Mouse (Mus musculus): ENCODE measurements at regions not wholly inside any gene's neighbourhood (a gene's known extent, or its start where the extent isn't known, plus 50 kb on each side); places are given as distances from the start of the nearest gene placed in this dataset.
A peak's percentile ranks its signal among the peaks of the same experiment; 100 is the strongest.

- no peak for TF ChIP-seq MYC (IDR thresholded peaks at IDR 0.05; ENCODE audit: low read depth, low read length)
- no peak for TF ChIP-seq SMC3 (IDR thresholded peaks at IDR 0.05; ENCODE audit: low read depth, low read length)
- no peak for TF ChIP-seq CHD1 (IDR thresholded peaks at IDR 0.05; ENCODE audit: low read depth, low read length)
- no peak for TF ChIP-seq POLR2AphosphoS2 (IDR thresholded peaks at IDR 0.05; ENCODE audit: low read length)
- TF ChIP-seq USF1 (IDR thresholded peaks at IDR 0.05; ENCODE audit: low read depth, low read length), result no peak
- TF ChIP-seq TAL1 (IDR thresholded peaks at IDR 0.05; ENCODE audit: low read length), result no peak
- TF ChIP-seq GABPA (IDR thresholded peaks at IDR 0.05; ENCODE audit: low read depth, low read length), result no peak
- TF ChIP-seq ZKSCAN1 (IDR thresholded peaks at IDR 0.05; ENCODE audit: low read depth, low read length), result no peak
- no peak for TF ChIP-seq MAZ (IDR thresholded peaks at IDR 0.05; ENCODE audit: low read depth, low read length)
- no peak for TF ChIP-seq NELFE (IDR thresholded peaks at IDR 0.05; ENCODE audit: low read depth, low read length)
- TF ChIP-seq POLR2AphosphoS5 (IDR thresholded peaks at IDR 0.05; ENCODE audit: borderline replicate concordance, low read depth, low read length), result no peak
- no peak for TF ChIP-seq ZC3H11A (IDR thresholded peaks at IDR 0.05; ENCODE audit: low read depth, low read length)
- Histone ChIP-seq H3K9me3 (replicated peaks; ENCODE audit: insufficient read depth, low read length) (no peaks in the 10 kb centered on the region), H3K4me1 (ENCODE audit: control insufficient read depth in 1 of 2, insufficient read depth in 2 of 2, low read length in 2 of 2) (no peaks in the 10 kb centered on the region), H3K27me3 (ENCODE audit: control insufficient read depth in 1 of 2, insufficient read depth in 2 of 2, low read length in 2 of 2) (no peaks in the 10 kb centered on the region; a peak in 1 of 4 replicates), H3K79me2 (ENCODE audit: control insufficient read depth, insufficient read depth, low read length, poor library complexity) (no peaks in the 10 kb centered on the region), H3K27ac (ENCODE audit: control insufficient read depth, low read depth, low read length) (no peak overlapping the region), H3K36me3 (ENCODE audit: control insufficient read depth in 1 of 2, insufficient read depth in 2 of 2, low read length in 2 of 2) (no peaks in the 10 kb centered on the region), H3K9ac (ENCODE audit: control insufficient read depth, low read depth, low read length, poor library complexity, severe bottlenecking) (no peak overlapping the region), H3K4me3 (ENCODE audit: control insufficient read depth in 1 of 2, insufficient read depth in 1 of 2, low read depth in 2 of 2, low read length in 2 of 2) (no peak overlapping the region)
- DNase-seq (ENCODE audit: low read depth, low spot score), result no peak
These were observed 92.3 kb upstream of the Dab2 start for GRCm38 (mm10) chr15:6207239-6207638.

- Histone ChIP-seq H3K9me3 (replicated peaks; ENCODE audit: insufficient read depth, low read length) (no peaks in the 10 kb centered on the region), H3K27ac (ENCODE audit: control insufficient read depth, low read depth, low read length) (no peak overlapping the region), H3K36me3 (ENCODE audit: control insufficient read depth in 1 of 2, insufficient read depth in 2 of 2, low read length in 2 of 2) (no peaks in the 10 kb centered on the region), H3K9ac (ENCODE audit: control insufficient read depth, low read depth, low read length, poor library complexity, severe bottlenecking) (no peak overlapping the region), H3K27me3 (ENCODE audit: control insufficient read depth in 1 of 2, insufficient read depth in 2 of 2, low read length in 2 of 2) (no peaks in the 10 kb centered on the region; a peak in 1 of 4 replicates), H3K4me3 (ENCODE audit: control insufficient read depth in 1 of 2, insufficient read depth in 1 of 2, low read depth in 2 of 2, low read length in 2 of 2) (no peak overlapping the region), H3K79me2 (ENCODE audit: control insufficient read depth, insufficient read depth, low read length, poor library complexity) (no peaks in the 10 kb centered on the region), H3K4me1 (ENCODE audit: control insufficient read depth in 1 of 2, insufficient read depth in 2 of 2, low read length in 2 of 2) (no peaks in the 10 kb centered on the region)
- peak; percentile 60 for DNase-seq (ENCODE audit: low read depth, low spot score)
- TF ChIP-seq BHLHE40 (IDR thresholded peaks at IDR 0.05; ENCODE audit: borderline replicate concordance, low read depth, low read length) (no peak), ZNF384 (IDR thresholded peaks at IDR 0.05; ENCODE audit: low read depth, low read length) (no peak), POLR2AphosphoS2 (IDR thresholded peaks at IDR 0.05; ENCODE audit: low read length) (no peak), RAD21 (IDR thresholded peaks at IDR 0.05; ENCODE audit: low read depth, low read length) (peak; percentile 78), CTCF (IDR thresholded peaks at IDR 0.05 in 2 of 3, conservative IDR thresholded peaks at IDR 0.05 in 1 of 3; ENCODE audit: control insufficient read depth in 1 of 3, insufficient read depth in 1 of 3, low read depth in 2 of 3, low read length in 3 of 3, poor library complexity in 1 of 3, severe bottlenecking in 1 of 3) (peak; percentile 22 to 68 (median 48); a peak in 5 of 6 replicates), MYC (IDR thresholded peaks at IDR 0.05; ENCODE audit: low read depth, low read length) (no peak), USF2 (IDR thresholded peaks at IDR 0.05; ENCODE audit: borderline replicate concordance in 1 of 2, insufficient read depth in 1 of 2, low read depth in 1 of 2, low read length in 2 of 2) (no peak), KAT2A (conservative IDR thresholded peaks at IDR 0.05; ENCODE audit: low read depth, low read length) (no peak), ETS1 (IDR thresholded peaks at IDR 0.05; ENCODE audit: low read depth, low read length) (no peak), SMC3 (IDR thresholded peaks at IDR 0.05; ENCODE audit: low read depth, low read length) (peak; percentile 76), UBTF (IDR thresholded peaks at IDR 0.05; ENCODE audit: borderline replicate concordance, insufficient read depth, low read depth, low read length) (no peak), RCOR1 (IDR thresholded peaks at IDR 0.05; ENCODE audit: low read depth, low read length) (no peak), ELF1 (IDR thresholded peaks at IDR 0.05; ENCODE audit: low read depth, low read length) (no peak), NRF1 (IDR thresholded peaks at IDR 0.05; ENCODE audit: insufficient read depth, low read depth, low read length, poor library complexity, severe bottlenecking) (no peak), NELFE (IDR thresholded peaks at IDR 0.05; ENCODE audit: low read depth, low read length) (no peak), ZC3H11A (IDR thresholded peaks at IDR 0.05; ENCODE audit: low read depth, low read length) (peak; percentile 63), TBP (IDR thresholded peaks at IDR 0.05; ENCODE audit: low read depth, low read length) (no peak)
These were observed 90.3 kb upstream of the Dab2 start for GRCm38 (mm10) chr15:6209301-6209700.

All from MEL (cell line).